Mouse (Mus musculus): ENCODE data around the gene Gpr33. TPM values are rescaled to one million over a fixed set of nuclear protein-coding genes. Genes with fewer than 3 reads are reported as not detected.

Gpr33 gene
- polyA plus RNA-seq, 1 experiment from 2014 or later, result not detected

- Histone ChIP-seq H3K9ac (replicated peaks; ENCODE audit: low read depth, low read length) (no peak overlapping the region), H3K4me1 (ENCODE audit: control insufficient read depth, insufficient read depth, low read length) (no peaks in the 10 kb centered on the region), H3K9me3 (ENCODE audit: control insufficient read depth, low read length) (no peaks in the 10 kb centered on the region), H3K27me3 (ENCODE audit: control insufficient read depth, insufficient read depth, low read length) (no peaks in the 10 kb centered on the region), H3K4me2 (ENCODE audit: low read depth, low read length) (no peak overlapping the region), H3K36me3 (ENCODE audit: control insufficient read depth, insufficient read depth, low read length) (peaks cover 2% of the 10 kb centered on the region; the same call in 1 of the 2 replicates), H3K4me3 (ENCODE audit: low read depth, low read length) (no peak overlapping the region), H3K27ac (ENCODE audit: low read depth, low read length) (no peak overlapping the region)
- WGBS, result 92% methylated on average over 1 of the region's 1 CpGs
- no peak for ATAC-seq (ENCODE audit: low read depth)
Measured at GRCm38 (mm10) chr12:51995738-51996536, 31.9 kb downstream of the Gpr33 start.

GRCm38 (mm10) chr12:51990629-51991028 is 37.2 kb downstream of the Gpr33 start:
- Histone ChIP-seq H3K4me3 (ENCODE audit: low read depth, low read length) (no peak overlapping the region), H3K4me2 (ENCODE audit: low read depth, low read length) (no peak overlapping the region), H3K27ac (ENCODE audit: low read depth, low read length) (no peak overlapping the region), H3K4me1 (ENCODE audit: control insufficient read depth, insufficient read depth, low read length) (no peaks in the 10 kb centered on the region), H3K36me3 (ENCODE audit: control insufficient read depth, insufficient read depth, low read length) (no peaks in the 10 kb centered on the region), H3K27me3 (ENCODE audit: control insufficient read depth, insufficient read depth, low read length) (no peaks in the 10 kb centered on the region), H3K9ac (replicated peaks; ENCODE audit: low read depth, low read length) (no peak overlapping the region), H3K9me3 (ENCODE audit: control insufficient read depth, low read length) (no peaks in the 10 kb centered on the region)
- WGBS, result 82% methylated on average over 2 of the region's 2 CpGs
- ATAC-seq (ENCODE audit: low read depth), result no peak

GRCm38 (mm10) chr12:51988536-51988935 is 39.3 kb downstream of the Gpr33 start:
- ATAC-seq (ENCODE audit: low read depth), result no peak
- H3K27me3 ChIP-seq (ENCODE audit: control insufficient read depth, insufficient read depth, low read length), result no peaks in the 10 kb centered on the region
- 90% methylated on average over 5 of the region's 5 CpGs for WGBS

GRCm38 (mm10) chr12:51985826-51986225 is 42.0 kb downstream of the Gpr33 start:
- WGBS, result 71% methylated on average over 4 of the region's 4 CpGs
- no peaks in the 10 kb centered on the region for H3K27me3 ChIP-seq (ENCODE audit: control insufficient read depth, insufficient read depth, low read length)
- no peak overlapping the region for H3K4me2 ChIP-seq (ENCODE audit: low read depth, low read length)
- H3K4me3 ChIP-seq (ENCODE audit: low read depth, low read length), result no peak overlapping the region
- H3K4me1 ChIP-seq (ENCODE audit: control insufficient read depth, insufficient read depth, low read length), result no peaks in the 10 kb centered on the region
- ATAC-seq (ENCODE audit: low read depth), result no peak
- H3K27ac ChIP-seq (ENCODE audit: low read depth, low read length), result no peak overlapping the region
- H3K9me3 ChIP-seq (ENCODE audit: control insufficient read depth, low read length), result no peaks in the 10 kb centered on the region
- H3K9ac ChIP-seq (replicated peaks; ENCODE audit: low read depth, low read length), result no peak overlapping the region
- no peaks in the 10 kb centered on the region for H3K36me3 ChIP-seq (ENCODE audit: control insufficient read depth, insufficient read depth, low read length)

More at GRCm38 (mm10) chr12:51988536-51988935, 39.3 kb downstream of the Gpr33 start:
- Histone ChIP-seq H3K4me3 (ENCODE audit: low read depth, low read length) (no peak overlapping the region), H3K4me2 (ENCODE audit: low read depth, low read length) (no peak overlapping the region), H3K9ac (replicated peaks; ENCODE audit: low read depth, low read length) (no peak overlapping the region), H3K27ac (ENCODE audit: low read depth, low read length) (no peak overlapping the region), H3K4me1 (ENCODE audit: control insufficient read depth, insufficient read depth, low read length) (no peaks in the 10 kb centered on the region), H3K36me3 (ENCODE audit: control insufficient read depth, insufficient read depth, low read length) (no peaks in the 10 kb centered on the region), H3K9me3 (ENCODE audit: control insufficient read depth, low read length) (no peaks in the 10 kb centered on the region)

GRCm38 (mm10) chr12:51985163-51985748 is 42.6 kb downstream of the Gpr33 start:
- Histone ChIP-seq H3K36me3 (ENCODE audit: control insufficient read depth, insufficient read depth, low read length) (no peaks in the 10 kb centered on the region), H3K27ac (ENCODE audit: low read depth, low read length) (no peak overlapping the region), H3K9ac (replicated peaks; ENCODE audit: low read depth, low read length) (no peak overlapping the region), H3K4me2 (ENCODE audit: low read depth, low read length) (no peak overlapping the region), H3K9me3 (ENCODE audit: control insufficient read depth, low read length) (no peaks in the 10 kb centered on the region), H3K27me3 (ENCODE audit: control insufficient read depth, insufficient read depth, low read length) (no peaks in the 10 kb centered on the region), H3K4me3 (ENCODE audit: low read depth, low read length) (no peak overlapping the region), H3K4me1 (ENCODE audit: control insufficient read depth, insufficient read depth, low read length) (no peaks in the 10 kb centered on the region)
- 93% methylated on average over 3 of the region's 3 CpGs for WGBS
- no peak for ATAC-seq (ENCODE audit: low read depth)

- no peaks in the 10 kb centered on the region for H3K4me1 ChIP-seq (ENCODE audit: control insufficient read depth, insufficient read depth, low read length)
- no peaks in the 10 kb centered on the region for H3K36me3 ChIP-seq (ENCODE audit: control insufficient read depth, insufficient read depth, low read length)
- H3K27me3 ChIP-seq (ENCODE audit: control insufficient read depth, insufficient read depth, low read length), result no peaks in the 10 kb centered on the region
- H3K4me3 ChIP-seq (ENCODE audit: low read depth, low read length), result no peak overlapping the region
- H3K9ac ChIP-seq (replicated peaks; ENCODE audit: low read depth, low read length), result no peak overlapping the region
- H3K27ac ChIP-seq (ENCODE audit: low read depth, low read length), result no peak overlapping the region
- no peak overlapping the region for H3K4me2 ChIP-seq (ENCODE audit: low read depth, low read length)
- no peak for ATAC-seq (ENCODE audit: low read depth)
- WGBS, result 91% methylated on average over 1 of the region's 1 CpGs
- no peaks in the 10 kb centered on the region for H3K9me3 ChIP-seq (ENCODE audit: control insufficient read depth, low read length)
Measured at GRCm38 (mm10) chr12:51983625-51984024, 44.2 kb downstream of the Gpr33 start.

- Histone ChIP-seq H3K9ac (replicated peaks; ENCODE audit: low read depth, low read length) (no peak overlapping the region), H3K9me3 (ENCODE audit: control insufficient read depth, low read length) (no peaks in the 10 kb centered on the region), H3K36me3 (ENCODE audit: control insufficient read depth, insufficient read depth, low read length) (no peaks in the 10 kb centered on the region), H3K27me3 (ENCODE audit: control insufficient read depth, insufficient read depth, low read length) (no peaks in the 10 kb centered on the region), H3K4me2 (ENCODE audit: low read depth, low read length) (no peak overlapping the region), H3K4me1 (ENCODE audit: control insufficient read depth, insufficient read depth, low read length) (no peaks in the 10 kb centered on the region), H3K4me3 (ENCODE audit: low read depth, low read length) (no peak overlapping the region), H3K27ac (ENCODE audit: low read depth, low read length) (no peak overlapping the region)
- 81% methylated on average over 9 of the region's 9 CpGs for WGBS
- ATAC-seq (ENCODE audit: low read depth), result no peak
Measured at GRCm38 (mm10) chr12:51976531-51976930, 51.3 kb downstream of the Gpr33 start.

- whole genome bisulfite sequencing, result 100% methylated on average over 1 of the region's 1 CpGs
- no peak for ATAC-seq (ENCODE audit: low read depth)
- Histone ChIP-seq H3K9ac (replicated peaks; ENCODE audit: low read depth, low read length) (no peak overlapping the region), H3K9me3 (ENCODE audit: control insufficient read depth, low read length) (no peaks in the 10 kb centered on the region), H3K4me2 (ENCODE audit: low read depth, low read length) (no peak overlapping the region), H3K27ac (ENCODE audit: low read depth, low read length) (no peak overlapping the region), H3K4me1 (ENCODE audit: control insufficient read depth, insufficient read depth, low read length) (no peaks in the 10 kb centered on the region), H3K27me3 (ENCODE audit: control insufficient read depth, insufficient read depth, low read length) (peaks cover 5% of the 10 kb centered on the region; the same call in 1 of the 2 replicates), H3K36me3 (ENCODE audit: control insufficient read depth, insufficient read depth, low read length) (no peaks in the 10 kb centered on the region), H3K4me3 (ENCODE audit: low read depth, low read length) (no peak overlapping the region)
Measured at GRCm38 (mm10) chr12:51974381-51974780, 53.5 kb downstream of the Gpr33 start.
